ENCODE assay signal across 18 mouse cellular contexts in genomic region chr12:12283702-12284288, GRCm38 (mm10). TPM values are rescaled to one million over a fixed set of nuclear protein-coding genes. Genes with fewer than 3 reads are reported as not detected.
DNase-seq lines count a peak whose midpoint lies in the region; ATAC-seq and TF ChIP-seq lines count a peak whose summit lies in the region.
"Had no signal": no experiment of that assay in that cellular context is flagged by ENCODE, and none has a peak within 500 bp of the region (broad histone marks: within the 10 kb centered on the region; RNA-seq: fewer than 3 reads in every experiment).

No protein-coding gene starts in this region.

- H3K4me2 ChIP-seq in lung, embryonic 14.5 days: no peak overlapping the region
- H3K4me2 ChIP-seq: hindbrain, embryonic 12.5 days; intestine, embryonic 15.5 days; kidney, embryonic 15.5 days; liver, embryonic 13.5 days had no signal

- intact Hi-C loops in gastrocnemius, adult 2 months (cut with DNase I): no loop called here

- no peaks in the 10 kb centered on the region for H3K27me3 ChIP-seq in lung, embryonic 14.5 days (ENCODE audit: insufficient read depth, low read length)
- H3K27me3 ChIP-seq: hindbrain, embryonic 12.5 days; intestine, embryonic 15.5 days; kidney, embryonic 15.5 days; liver, embryonic 13.5 days; megakaryocyte, embryonic 14.5 days had no signal

- WGBS in lung, embryonic 14.5 days: 75% methylated on average over 10 of the region's 10 CpGs

- H3K4me1 ChIP-seq in lung, embryonic 14.5 days (ENCODE audit: insufficient read depth): 0 out of 2 replicates have a peak, but pooled peaks cover 2% of the 10 kb centered on the region
- H3K4me1 ChIP-seq: liver, embryonic 13.5 days had no signal

- peak; percentile 72 to 81 for DNase-seq in heart, adult 18-20 months
- no peak for DNase-seq in heart, postnatal 4 days
- DNase-seq in Muller cell, postnatal 12 days (ENCODE audit: inconsistent ontology term): peak; percentile 29
- peak; percentile 80 for DNase-seq in gastrocnemius, adult 2 months
- DNase-seq in lung, embryonic 14.5 days: peak; percentile 34
- no peak for DNase-seq in cerebellum, adult 8-10 months
- DNase-seq in right cerebral cortex, postnatal 10 days (ENCODE audit: low spot score in 2 of 2): no peak
- no peak for DNase-seq in cerebellum, adult 9-10 months
- DNase-seq: adrenal gland, adult 8-10 months; B cell, adult 2 months; left cerebral cortex, postnatal 4 days; liver, embryonic 13.5 days; thymus, adult 2 months had no signal

- no peak overlapping the region for H3K4me3 ChIP-seq in gastrocnemius, adult 2 months
- no peak overlapping the region for H3K4me3 ChIP-seq in lung, embryonic 14.5 days (ENCODE audit: low read depth, low read length)
- H3K4me3 ChIP-seq: hindbrain, embryonic 12.5 days; intestine, embryonic 15.5 days; kidney, embryonic 15.5 days; liver, embryonic 13.5 days; megakaryocyte, embryonic 14.5 days had no signal

- H3K9me3 ChIP-seq in lung, embryonic 14.5 days (ENCODE audit: low read depth, low read length): no peaks in the 10 kb centered on the region
- H3K9me3 ChIP-seq: hindbrain, embryonic 12.5 days; intestine, embryonic 15.5 days; kidney, embryonic 15.5 days; liver, embryonic 13.5 days; megakaryocyte, embryonic 14.5 days had no signal

- TF ChIP-seq CTCF in gastrocnemius, adult 2 months (IDR thresholded peaks at IDR 0.05): no peak
- no peak for TF ChIP-seq CTCF in lung, embryonic 14.5 days (IDR thresholded peaks at IDR 0.05; ENCODE audit: low read depth)

- no peak for ATAC-seq in lung, embryonic 14.5 days (ENCODE audit: insufficient read depth)
- ATAC-seq: intestine, embryonic 15.5 days; midbrain, embryonic 16.5 days had no signal

- no peak overlapping the region for H3K9ac ChIP-seq in lung, embryonic 14.5 days
- H3K9ac ChIP-seq: hindbrain, embryonic 12.5 days; intestine, embryonic 15.5 days; kidney, embryonic 15.5 days; liver, embryonic 13.5 days had no signal

- no peaks in the 10 kb centered on the region for H3K36me3 ChIP-seq in lung, embryonic 14.5 days (ENCODE audit: insufficient read depth)
- H3K36me3 ChIP-seq: hindbrain, embryonic 12.5 days; intestine, embryonic 15.5 days; kidney, embryonic 15.5 days; liver, embryonic 13.5 days had no signal

- H3K27ac ChIP-seq in gastrocnemius, adult 2 months: peak overlapping the region; percentile 64
- H3K27ac ChIP-seq in lung, embryonic 14.5 days (ENCODE audit: low read depth): no peak overlapping the region
- H3K27ac ChIP-seq: hindbrain, embryonic 12.5 days; intestine, embryonic 15.5 days; kidney, embryonic 15.5 days; liver, embryonic 13.5 days had no signal

RNA-seq across cellular contexts. Expression of gene Fam49a, which starts 21.9 kb away (rescaled TPM):
- total RNA-seq in heart, adult 18-20 months (2021): 10 to 100 TPM; 11.2 to 12.2 TPM
- 10 to 100 TPM; 17.6 to 19.0 TPM for total RNA-seq in heart, postnatal 4 days (2021)
- total RNA-seq in gastrocnemius, adult 2 months (2021): 1 to 10 TPM; 5.5 to 6.3 TPM
- polyA plus RNA-seq in lung, embryonic 14.5 days (2014; fragmentation: Nextera tagmentation; extraction: Ambion mirVana): 14.9 and 17.9 TPM in 2 replicates

Comparison
In these comparisons a context has a peak if more than half of its experiments do, and no peak if none do; other contexts are left out.
1. DNase-seq: peak in heart, adult 18-20 months (2 of 2), Muller cell, postnatal 12 days (single experiment), gastrocnemius, adult 2 months (single experiment) and lung, embryonic 14.5 days (single experiment); none in heart, postnatal 4 days (single experiment), cerebellum, adult 8-10 months (single experiment), right cerebral cortex, postnatal 10 days (0 of 2) and cerebellum, adult 9-10 months (single experiment).